Mouse (Mus musculus) liver, embryonic 14.5 days (tissue): ENCODE measurements at regions not wholly inside any gene's neighbourhood (a gene's known extent, or its start where the extent isn't known, plus 50 kb on each side); places are given as distances from the start of the nearest gene placed in this dataset.

ENCODE experiments used
- CTCF ChIP-seq: IDR thresholded peaks from 2 replicates; pipeline ENCODE4 v1.5.1; 2016; ENCODE audit warnings: antibody characterized with exemption, low read depth, control low read depth
- EP300 ChIP-seq: IDR thresholded peaks from 2 replicates; pipeline ENCODE4 v1.6.1; 2016; ENCODE audit warnings: antibody characterized with exemption, low read depth

DNA sequence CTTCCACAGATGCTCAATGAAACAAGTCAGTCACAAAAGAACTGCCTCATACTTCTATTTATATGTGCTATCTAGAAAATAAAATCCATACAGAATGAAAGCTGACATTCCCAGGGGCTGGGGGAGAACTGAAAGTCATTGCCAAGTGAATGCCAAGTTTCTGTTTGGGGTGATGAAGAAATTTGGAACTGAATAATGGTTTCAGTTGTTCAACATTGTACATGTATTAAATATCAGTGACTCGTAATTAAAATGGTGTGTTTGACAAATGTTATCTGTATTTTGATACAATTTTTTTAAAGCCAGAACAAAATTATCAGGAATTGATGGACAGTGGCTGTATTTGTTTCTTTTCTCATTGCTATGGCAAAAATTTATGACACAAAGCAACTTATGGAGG is 177.3 kb upstream of the Castor2 start:
- TF ChIP-seq CTCF (no peak), EP300 (no peak)
